ENCODE assay signal across 16 mouse cellular contexts in genomic region chr10:91367488-91367887, GRCm38 (mm10).
"Had no signal": no experiment of that assay in that cellular context is flagged by ENCODE, and none has a peak within 500 bp of the region (broad histone marks: within the 10 kb centered on the region; RNA-seq: fewer than 3 reads in every experiment).

No protein-coding gene starts in this region.

- H3K4me3 ChIP-seq: neural tube, embryonic 13.5 days; neural tube, embryonic 15.5 days; stomach, embryonic 15.5 days had no signal

- H3K36me3 ChIP-seq: neural tube, embryonic 13.5 days; neural tube, embryonic 15.5 days; stomach, embryonic 15.5 days had no signal

- H3K27me3 ChIP-seq: neural tube, embryonic 13.5 days; neural tube, embryonic 15.5 days; stomach, embryonic 15.5 days had no signal

- DNase-seq: retina, postnatal 1 day; right cerebral cortex, adult 18-20 months; right cerebral cortex, postnatal 14 days; right cerebral cortex, postnatal 25 days; right cerebral cortex, postnatal 4 days; spleen, adult 18-20 months; thymus, adult 18-20 months; thymus, adult 2 months; thymus, postnatal 14 days; thymus, postnatal 25 days; thymus, postnatal 36 days; thymus, postnatal 4 days had no signal

- H3K4me2 ChIP-seq: neural tube, embryonic 13.5 days; neural tube, embryonic 15.5 days; stomach, embryonic 15.5 days had no signal

- H3K9ac ChIP-seq: neural tube, embryonic 13.5 days; neural tube, embryonic 15.5 days; stomach, embryonic 15.5 days had no signal

- H3K27ac ChIP-seq: neural tube, embryonic 13.5 days; neural tube, embryonic 15.5 days; stomach, embryonic 15.5 days; stomach, postnatal 0 days had no signal

- H3K9me3 ChIP-seq: neural tube, embryonic 15.5 days; stomach, embryonic 15.5 days had no signal

- H3K4me1 ChIP-seq: neural tube, embryonic 13.5 days; neural tube, embryonic 15.5 days; stomach, embryonic 15.5 days had no signal
